Mouse (Mus musculus) right cerebral cortex, postnatal 25 days (tissue): ENCODE measurements around the gene Hells.
A peak's percentile ranks its signal among the peaks of the same experiment; 100 is the strongest.

ENCODE experiments used
- DNase-seq: peaks from one replicate; pipeline ENCODE4 v3.0.0; 2022

Gene Hells

DNA sequence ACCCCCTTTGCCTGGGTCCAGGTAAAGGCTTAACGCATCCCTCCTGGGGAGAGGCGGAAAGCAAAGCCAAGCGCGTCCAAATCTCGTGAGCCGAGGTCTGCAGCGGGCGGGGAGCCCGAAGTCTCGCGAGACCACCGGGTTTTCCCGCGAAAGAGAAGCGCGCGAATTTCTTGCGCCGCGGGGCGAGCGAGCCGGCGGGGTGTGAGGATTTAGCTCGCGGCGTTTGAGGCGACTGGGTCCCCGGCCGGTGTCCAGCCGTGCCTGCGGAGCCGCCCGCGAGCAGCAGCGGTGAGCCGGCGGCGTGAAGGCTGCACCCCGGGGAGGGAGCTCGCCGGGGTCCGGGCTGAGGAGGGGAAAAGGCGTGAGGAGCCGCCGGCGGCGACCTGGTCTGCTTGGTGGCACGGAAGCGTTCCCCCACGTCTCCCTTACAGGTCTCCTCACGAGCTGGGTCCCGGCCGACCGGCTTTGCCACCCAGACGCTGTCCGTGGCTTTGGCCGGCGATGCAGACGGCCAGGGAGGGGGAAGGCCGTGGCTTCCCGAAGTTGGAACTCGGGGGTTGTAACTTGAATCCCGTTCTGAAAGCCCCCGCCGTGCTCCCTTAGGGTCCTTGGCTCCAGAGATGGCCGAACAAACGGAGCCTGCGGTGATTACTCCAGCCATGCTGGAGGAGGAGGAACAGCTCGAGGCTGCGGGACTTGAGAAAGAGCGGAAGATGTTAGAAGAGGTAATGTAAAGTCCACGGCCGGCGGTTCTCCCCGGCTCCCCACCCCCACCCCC is at the start of gene Hells:
Gene Hells, plus strand, starts transcription at position 128 of the 778 bp plus-strand sequence.
- DNase-seq = peak; percentile 80

DNA sequence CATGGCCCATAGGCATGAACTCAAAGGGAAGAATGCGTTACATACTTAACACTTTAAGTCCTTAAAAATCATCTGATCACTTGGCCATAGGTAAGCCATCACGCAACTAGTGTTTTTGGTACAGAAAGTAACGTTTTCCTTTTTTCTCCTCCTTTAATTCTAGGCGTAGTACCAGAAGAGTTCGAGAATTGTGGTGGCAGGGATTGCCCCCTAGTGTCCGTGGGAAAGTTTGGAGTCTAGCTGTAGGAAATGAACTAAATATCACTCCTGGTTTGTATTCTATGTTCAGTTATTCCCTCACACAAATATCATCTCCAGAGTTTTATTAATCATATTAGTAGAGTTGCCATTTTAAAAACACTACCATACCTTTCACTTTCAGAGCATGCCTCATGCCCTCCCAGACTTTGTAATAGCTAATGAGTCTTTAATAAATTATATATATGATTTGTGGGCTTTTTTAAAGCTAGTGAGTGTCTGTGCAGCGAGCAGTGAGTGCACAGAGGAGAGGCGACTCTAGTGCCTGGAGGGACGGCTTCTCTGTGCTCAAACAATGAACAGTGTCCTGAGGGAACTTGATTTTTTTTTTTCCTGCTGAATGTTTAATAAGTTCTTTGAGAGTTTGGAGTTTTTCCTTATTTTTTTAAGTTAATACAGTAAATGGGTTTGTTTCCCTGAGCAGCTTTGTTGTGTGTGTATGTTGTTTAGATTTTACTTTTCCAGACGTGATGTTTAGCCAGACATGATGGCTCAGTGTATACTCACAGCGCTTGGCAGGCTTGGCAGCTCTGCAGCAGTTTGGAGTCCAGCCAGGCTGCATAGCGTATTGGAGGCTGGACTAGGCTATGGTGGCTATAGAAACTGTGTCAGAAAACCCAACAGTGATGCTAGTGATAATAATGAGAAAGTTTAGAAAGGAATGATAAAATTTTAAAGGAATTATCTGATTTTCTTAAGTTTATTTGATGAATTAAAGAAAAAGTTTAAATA is 29.3 kb upstream of the Hells start:
- DNase-seq = no peak

GRCm38 (mm10) chr19:38902501-38902900 is 28.2 kb upstream of the Hells start:
- DNase-seq = no peak

DNA sequence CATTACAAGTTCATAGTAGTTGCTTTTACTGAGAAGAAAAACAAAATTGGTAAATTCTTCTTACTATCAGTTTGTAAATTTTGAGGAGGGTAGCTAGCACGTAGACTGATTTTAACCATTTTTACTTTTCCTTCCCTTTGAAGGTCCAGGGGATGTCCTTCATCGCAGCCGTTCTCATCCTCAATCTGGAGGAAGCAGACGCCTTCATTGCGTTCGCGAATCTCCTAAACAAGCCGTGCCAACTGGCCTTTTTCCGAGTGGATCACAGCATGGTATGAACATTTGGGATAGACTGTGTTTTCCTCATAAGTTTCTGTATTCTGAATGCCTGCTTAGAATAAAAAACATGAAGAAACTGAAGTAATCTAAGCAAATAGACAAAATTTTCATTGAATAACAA is 16.9 kb upstream of the Hells start:
- no peak for DNase-seq

GRCm38 (mm10) chr19:38914926-38915325 is 15.8 kb upstream of the Hells start:
- no peak for DNase-seq

GRCm38 (mm10) chr19:38915677-38916076 is 15.0 kb upstream of the Hells start:
- peak; percentile 14 for DNase-seq

- no peak for DNase-seq
Measured at GRCm38 (mm10) chr19:38928481-38929158, 2.1 kb upstream of the Hells start.

DNA sequence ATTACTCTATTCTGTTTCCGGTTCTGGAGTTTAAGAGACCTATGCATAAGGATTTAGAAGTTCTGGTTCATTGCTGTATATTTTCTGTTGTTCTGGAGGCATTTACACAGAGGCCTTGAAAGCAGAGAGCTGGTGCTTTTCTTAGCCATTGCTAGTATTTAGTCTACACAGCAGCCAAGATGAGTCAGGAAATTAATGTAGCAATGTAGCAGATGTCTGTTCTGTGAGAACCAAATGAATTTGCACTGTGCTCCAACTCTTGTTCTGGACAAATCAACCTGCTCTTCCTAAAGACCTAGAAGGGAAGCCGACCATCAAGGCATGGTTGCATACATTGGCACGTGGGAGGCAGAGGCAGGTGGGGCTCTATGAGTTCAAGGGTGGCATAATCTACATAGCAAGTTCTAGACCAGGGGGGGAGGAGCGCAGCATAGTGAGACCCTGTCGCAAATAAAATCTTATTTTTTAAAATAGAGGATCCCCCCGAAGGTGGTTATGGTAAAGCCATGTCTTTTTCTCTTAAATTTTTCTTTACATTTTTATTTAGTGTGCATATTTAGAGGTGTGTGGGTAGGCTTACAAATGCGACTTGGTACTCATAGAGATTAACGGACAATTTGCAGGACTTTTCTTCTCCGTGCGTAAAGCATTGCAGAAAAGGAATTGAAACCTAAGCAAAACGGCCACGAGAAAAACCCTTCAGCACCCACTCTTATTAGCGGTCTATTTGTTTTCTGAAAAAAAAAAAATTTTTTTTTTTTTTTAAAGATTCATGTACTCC is 1.1 kb upstream of the Hells start:
- DNase-seq = no peak

GRCm38 (mm10) chr19:38930252-38930787 is 395 bp upstream of the Hells start:
- DNase-seq = no peak

DNA sequence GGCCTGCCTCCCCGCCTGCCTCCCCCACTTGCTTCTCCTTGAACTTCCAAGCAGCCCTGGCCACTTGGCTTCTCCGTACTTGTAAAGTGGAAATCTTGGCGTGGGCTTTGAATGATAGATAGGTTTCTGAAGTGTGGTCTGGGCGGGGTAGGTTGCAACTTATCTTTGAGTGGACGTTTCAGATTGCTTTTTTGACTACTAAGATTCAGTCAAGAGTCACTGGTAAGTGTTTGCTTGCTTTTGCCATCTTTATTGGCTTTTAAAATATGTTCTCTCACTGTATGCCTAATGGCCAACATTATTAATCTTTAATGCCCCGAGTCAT is 813 bp downstream of the Hells start:
- no peak for DNase-seq

- no peak for DNase-seq
Measured at GRCm38 (mm10) chr19:38944590-38945307, 14.0 kb downstream of the Hells start.

DNA sequence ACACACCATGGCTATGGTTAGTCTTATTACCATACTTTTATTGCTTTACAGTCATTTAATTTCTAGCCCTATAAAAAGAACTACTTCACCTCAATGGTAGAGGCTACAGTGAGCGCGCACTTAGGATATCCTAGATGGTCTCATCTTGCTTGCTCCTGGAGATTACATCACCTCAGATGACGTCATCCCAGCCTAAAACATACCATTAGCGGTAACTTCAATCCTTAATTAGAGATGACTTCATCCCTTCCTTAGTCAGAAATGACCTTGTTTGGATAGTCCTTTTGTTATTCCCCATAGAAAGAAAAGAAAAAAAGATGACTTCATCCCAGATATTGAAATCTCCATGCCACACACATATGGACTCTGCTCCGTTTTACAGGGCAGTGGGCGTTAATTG is 40.0 kb downstream of the Hells start:
- DNase-seq = no peak

- no peak for DNase-seq
Measured at GRCm38 (mm10) chr19:38972581-38972980, 41.9 kb downstream of the Hells start.

- DNase-seq = peak; percentile 6
Measured at GRCm38 (mm10) chr19:38973666-38974065, 43.0 kb downstream of the Hells start.

DNA sequence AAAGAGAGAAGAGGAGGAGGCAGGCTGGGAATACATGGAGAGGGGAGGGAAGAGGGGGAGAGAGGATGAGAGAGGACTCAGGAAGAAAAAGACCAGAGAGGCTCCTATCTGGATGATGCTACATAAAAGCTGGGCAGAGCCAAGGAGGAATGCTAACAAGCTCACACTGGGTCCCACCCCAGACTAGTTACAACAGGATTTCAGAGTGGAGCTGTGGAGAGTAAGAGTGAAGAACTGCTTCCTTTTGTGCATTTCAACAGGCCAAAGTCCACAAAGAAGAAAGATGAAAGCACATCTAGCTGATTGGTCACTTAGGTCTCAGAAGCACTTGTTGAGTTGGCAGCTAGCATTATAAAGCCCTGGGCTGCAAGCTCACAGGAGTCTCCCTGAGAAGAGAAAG is 45.6 kb downstream of the Hells start:
- DNase-seq = no peak

DNA sequence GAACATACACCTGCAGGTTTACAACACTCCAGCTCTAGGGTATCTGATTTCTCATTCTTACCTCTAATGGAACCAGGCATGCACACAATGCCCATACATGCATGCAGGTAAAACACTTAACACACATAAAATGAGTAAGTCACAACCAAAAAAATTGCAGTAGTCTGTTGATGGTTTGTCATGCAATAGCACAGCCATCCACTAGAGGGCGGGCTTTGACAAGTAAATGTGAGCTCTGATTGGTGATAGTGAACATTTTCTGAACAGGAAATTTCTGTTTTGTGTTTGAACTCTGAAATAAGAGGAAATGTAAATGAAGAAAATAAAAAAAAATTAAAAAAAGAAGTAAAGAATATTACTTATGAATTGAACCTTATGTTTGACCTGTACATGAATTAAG is 51.3 kb downstream of the Hells start:
- peak; percentile 67 for DNase-seq

DNA sequence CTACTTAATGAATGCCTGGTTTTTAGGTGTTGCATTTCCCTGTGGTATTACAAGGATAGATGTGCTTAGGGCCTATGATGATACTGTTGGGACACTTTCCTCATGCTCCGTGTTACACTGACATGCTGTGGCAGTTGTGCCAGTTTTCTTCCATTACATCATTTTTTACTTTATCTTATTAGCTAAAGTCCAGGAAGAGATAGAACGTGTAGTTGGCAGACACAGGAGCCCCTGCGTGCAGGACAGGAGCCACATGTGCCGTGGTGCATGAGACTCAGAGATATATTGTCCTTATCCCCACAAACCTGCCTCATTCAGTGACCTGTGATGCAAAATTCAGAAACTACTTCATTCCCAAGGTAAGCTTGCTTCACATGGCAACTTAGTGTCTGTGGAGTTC is 67.5 kb downstream of the Hells start:
- DNase-seq = no peak

DNA sequence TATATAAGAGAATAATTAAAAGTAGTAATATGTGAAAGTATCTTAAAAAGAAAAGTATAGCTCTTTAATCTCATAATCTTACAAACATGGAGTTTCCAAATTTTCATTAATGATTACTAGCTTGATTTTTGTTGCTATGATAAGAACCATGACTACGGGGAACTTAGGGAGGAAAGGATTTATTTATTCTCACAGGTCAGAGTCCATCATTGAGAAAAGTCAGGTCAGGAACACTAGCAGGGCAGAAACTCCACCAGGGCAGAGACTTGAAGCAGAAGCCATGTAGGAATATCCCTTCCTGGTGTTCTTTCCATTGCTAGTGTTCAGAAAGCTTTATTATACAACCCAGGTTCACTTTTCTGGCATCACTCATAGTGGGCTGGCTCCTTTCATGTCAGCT is 68.0 kb downstream of the Hells start:
- no peak for DNase-seq

DNA sequence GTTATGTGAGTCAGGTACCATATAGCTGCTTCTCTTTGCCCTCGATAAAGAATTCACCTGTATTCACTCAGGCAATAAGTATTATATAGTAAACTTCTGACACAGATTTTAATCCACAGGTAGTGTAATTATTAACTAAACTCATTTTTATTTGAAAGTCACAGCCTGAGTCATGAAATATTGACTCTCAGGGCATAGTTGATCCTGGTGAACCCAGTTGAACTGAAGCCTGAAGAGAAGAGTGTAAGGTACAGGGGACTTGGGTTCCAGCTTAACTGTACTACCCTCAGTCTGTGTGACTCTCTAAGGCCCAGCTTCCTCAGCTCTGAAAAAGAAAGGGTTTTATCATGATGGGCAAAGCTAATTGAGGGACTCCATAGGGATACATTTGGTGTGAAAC is 74.4 kb downstream of the Hells start:
- DNase-seq = no peak

- no peak for DNase-seq
Measured at GRCm38 (mm10) chr19:39006715-39007114, 76.0 kb downstream of the Hells start, which contains the start of gene Cyp2c55. Cyp2c55 (plus strand) TSS chr19:39007019.
